Mouse (Mus musculus): ENCODE measurements around the gene Mvb12b. TPM values are rescaled to one million over a fixed set of nuclear protein-coding genes. Genes with fewer than 3 reads are reported as not detected.

Gene Mvb12b
- total and polyA plus RNA-seq, 2 experiments from 2014 or later: 68.1 to 155 TPM

- Histone ChIP-seq H3K4me3 (ENCODE audit: low read depth, low read length) (no peak overlapping the region), H3K9me3 (ENCODE audit: low read length) (no peaks in the 10 kb centered on the region), H3K36me3 (ENCODE audit: insufficient read depth, low read length) (peaks cover 5% of the 10 kb centered on the region), H3K4me2 (ENCODE audit: low read depth, low read length, poor library complexity, severe bottlenecking) (no peak overlapping the region), H3K4me1 (ENCODE audit: insufficient read depth, low read length) (peaks cover 7% of the 10 kb centered on the region; the same call in 1 of the 2 replicates), H3K9ac (replicated peaks; ENCODE audit: low read length, poor library complexity, severe bottlenecking) (no peak overlapping the region), H3K27ac (ENCODE audit: low read depth, low read length) (0 out of 2 replicates have a peak overlapping the region, but pooled peaks have one; percentile 33), H3K27me3 (ENCODE audit: insufficient read depth, low read length) (no peaks in the 10 kb centered on the region)
- ATAC-seq (ENCODE audit: low FRiP score): no peak
- WGBS: 51% methylated on average over 9 of the region's 9 CpGs
- no peak for TF ChIP-seq CTCF (IDR thresholded peaks at IDR 0.05)
- peak; percentile 66 for DNase-seq (ENCODE audit: low spot score)
These were observed 93.3 kb downstream of the Mvb12b start for GRCm38 (mm10) chr2:33794483-33794882.

DNA sequence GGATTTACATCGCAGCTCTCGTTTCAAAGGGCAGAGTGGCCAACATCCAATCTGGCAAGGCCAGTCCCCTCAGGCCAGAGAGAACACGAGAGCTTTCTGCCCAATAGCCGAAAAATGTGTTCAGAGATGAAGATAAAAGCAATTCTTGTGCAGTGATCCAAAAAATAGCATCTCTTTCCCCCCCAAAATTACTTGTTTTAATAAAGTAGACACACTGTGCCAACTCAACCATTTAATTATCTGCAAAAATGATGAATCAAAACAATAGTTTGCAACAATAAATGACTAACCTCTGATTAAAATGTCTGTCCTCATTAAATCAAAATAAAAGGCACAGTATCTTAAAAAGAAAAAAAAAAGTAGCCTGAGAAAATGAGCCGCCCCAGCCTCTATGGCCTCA lies 97.4 kb downstream of the Mvb12b start:
- Histone ChIP-seq H3K9ac (replicated peaks; ENCODE audit: low read length, poor library complexity, severe bottlenecking) (no peak overlapping the region), H3K27ac (ENCODE audit: low read depth, low read length) (no peak overlapping the region), H3K9me3 (ENCODE audit: low read length) (no peaks in the 10 kb centered on the region), H3K4me2 (ENCODE audit: low read depth, low read length, poor library complexity, severe bottlenecking) (no peak overlapping the region), H3K27me3 (ENCODE audit: insufficient read depth, low read length) (no peaks in the 10 kb centered on the region), H3K36me3 (ENCODE audit: insufficient read depth, low read length) (peaks cover 3% of the 10 kb centered on the region; the same call in 1 of the 2 replicates), H3K4me3 (ENCODE audit: low read depth, low read length) (no peak overlapping the region), H3K4me1 (ENCODE audit: insufficient read depth, low read length) (peaks cover 5% of the 10 kb centered on the region; the same call in 1 of the 2 replicates)
- no peak for TF ChIP-seq CTCF (IDR thresholded peaks at IDR 0.05)
- 44% methylated on average over 5 of the region's 5 CpGs for WGBS
- DNase-seq (ENCODE audit: low spot score): no peak
- no peak for ATAC-seq (ENCODE audit: low FRiP score)

DNA sequence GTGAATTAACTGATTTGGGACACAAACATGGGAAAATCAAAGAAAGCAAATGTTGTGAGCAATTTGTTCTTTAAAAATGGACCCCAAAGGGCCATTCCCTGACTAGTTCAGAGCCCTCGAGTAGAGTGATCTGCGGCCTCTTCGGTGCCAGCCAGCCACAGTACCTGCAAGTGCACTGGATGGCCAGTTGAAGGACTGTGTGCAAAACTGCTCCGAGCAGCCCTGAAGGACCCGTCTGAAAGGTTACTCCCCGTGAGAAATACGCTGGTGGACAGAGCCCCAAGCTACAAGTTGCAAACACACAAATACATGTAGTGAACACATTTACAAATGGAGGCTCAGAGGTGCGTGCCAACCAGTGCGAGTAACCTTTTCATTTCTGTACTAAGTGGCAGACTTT lies 98.0 kb downstream of the Mvb12b start:
- no peak overlapping the region for H3K9ac ChIP-seq (replicated peaks; ENCODE audit: low read length, poor library complexity, severe bottlenecking)
- H3K4me1 ChIP-seq (ENCODE audit: insufficient read depth, low read length): peaks cover 6% of the 10 kb centered on the region; the same call in 1 of the 2 replicates
- DNase-seq (ENCODE audit: low spot score) (no peak), ATAC-seq (ENCODE audit: low FRiP score) (0 out of 2 replicates have a peak, but pooled peaks have one; percentile 13)
- peaks cover 3% of the 10 kb centered on the region; the same call in 1 of the 2 replicates for H3K36me3 ChIP-seq (ENCODE audit: insufficient read depth, low read length)
- no peak for TF ChIP-seq CTCF (IDR thresholded peaks at IDR 0.05)
- no peak overlapping the region for H3K4me3 ChIP-seq (ENCODE audit: low read depth, low read length)
- 37% methylated on average over 9 of the region's 9 CpGs for WGBS
- H3K4me2 ChIP-seq (ENCODE audit: low read depth, low read length, poor library complexity, severe bottlenecking): no peak overlapping the region
- H3K27me3 ChIP-seq (ENCODE audit: insufficient read depth, low read length): no peaks in the 10 kb centered on the region
- H3K27ac ChIP-seq (ENCODE audit: low read depth, low read length): peak overlapping the region; percentile 68
- H3K9me3 ChIP-seq (ENCODE audit: low read length): no peaks in the 10 kb centered on the region

GRCm38 (mm10) chr2:33789279-33789678 lies 98.5 kb downstream of the Mvb12b start:
- Histone ChIP-seq H3K9me3 (ENCODE audit: low read length) (no peaks in the 10 kb centered on the region), H3K27ac (ENCODE audit: low read depth, low read length) (peak overlapping the region; percentile 68), H3K4me2 (ENCODE audit: low read depth, low read length, poor library complexity, severe bottlenecking) (no peak overlapping the region), H3K4me1 (ENCODE audit: insufficient read depth, low read length) (peaks cover 6% of the 10 kb centered on the region; the same call in 1 of the 2 replicates), H3K36me3 (ENCODE audit: insufficient read depth, low read length) (peaks cover 3% of the 10 kb centered on the region; the same call in 1 of the 2 replicates), H3K27me3 (ENCODE audit: insufficient read depth, low read length) (no peaks in the 10 kb centered on the region), H3K4me3 (ENCODE audit: low read depth, low read length) (no peak overlapping the region), H3K9ac (replicated peaks; ENCODE audit: low read length, poor library complexity, severe bottlenecking) (no peak overlapping the region)
- TF ChIP-seq CTCF (IDR thresholded peaks at IDR 0.05): no peak
- DNase-seq (ENCODE audit: low spot score) (no peak), ATAC-seq (ENCODE audit: low FRiP score) (peak; percentile 50; the same call in 1 of the 2 replicates)
- 25% methylated on average over 6 of the region's 6 CpGs for WGBS

DNA sequence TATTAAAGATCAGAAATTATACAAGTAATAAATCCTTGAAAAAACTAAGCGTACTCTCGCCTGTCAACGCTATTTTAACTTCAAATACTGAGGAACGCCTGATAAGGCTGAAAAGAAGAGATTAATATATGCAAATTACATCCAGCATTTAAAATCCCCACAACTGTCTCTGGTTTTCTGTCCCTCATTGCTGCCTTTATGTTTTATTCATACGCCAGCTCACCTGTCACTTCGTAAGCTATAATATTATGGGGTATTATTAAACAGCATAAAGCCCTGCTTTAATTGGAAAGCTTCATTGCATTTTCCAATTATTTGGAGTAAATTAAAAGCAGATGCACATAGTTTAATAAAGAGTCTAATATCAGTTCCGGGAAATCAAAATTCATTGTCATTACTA lies 98.9 kb downstream of the Mvb12b start:
- Histone ChIP-seq H3K4me1 (ENCODE audit: insufficient read depth, low read length) (peaks cover 6% of the 10 kb centered on the region; the same call in 1 of the 2 replicates), H3K9me3 (ENCODE audit: low read length) (no peaks in the 10 kb centered on the region), H3K27ac (ENCODE audit: low read depth, low read length) (peak overlapping the region; percentile 38; the same call in 1 of the 2 replicates), H3K9ac (replicated peaks; ENCODE audit: low read length, poor library complexity, severe bottlenecking) (no peak overlapping the region), H3K4me3 (ENCODE audit: low read depth, low read length) (no peak overlapping the region), H3K4me2 (ENCODE audit: low read depth, low read length, poor library complexity, severe bottlenecking) (no peak overlapping the region), H3K36me3 (ENCODE audit: insufficient read depth, low read length) (peaks cover 3% of the 10 kb centered on the region; the same call in 1 of the 2 replicates), H3K27me3 (ENCODE audit: insufficient read depth, low read length) (no peaks in the 10 kb centered on the region)
- TF ChIP-seq CTCF (IDR thresholded peaks at IDR 0.05): no peak
- DNase-seq (ENCODE audit: low spot score): no peak
- WGBS: 40% methylated on average over 7 of the region's 7 CpGs
- no peak for ATAC-seq (ENCODE audit: low FRiP score)

DNA sequence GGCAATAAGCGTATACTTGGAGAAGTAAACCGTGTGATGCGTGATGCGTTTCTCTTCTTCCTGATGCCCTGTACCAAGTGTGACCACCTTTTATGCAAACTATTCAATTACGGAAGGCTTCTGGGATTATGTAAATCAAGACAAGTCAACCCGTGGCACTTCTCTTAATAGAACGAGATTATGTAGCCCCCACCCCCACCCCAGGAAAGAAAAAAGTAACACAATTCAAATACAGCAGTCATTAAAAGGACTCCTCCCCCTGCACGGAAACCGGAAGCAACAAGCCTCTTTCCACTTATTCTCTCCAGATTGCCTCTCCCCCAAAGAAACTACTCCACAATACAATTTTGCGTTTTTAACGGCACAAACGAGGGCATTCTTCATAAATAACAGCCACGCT lies 99.6 kb downstream of the Mvb12b start:
- Histone ChIP-seq H3K36me3 (ENCODE audit: insufficient read depth, low read length) (peaks cover 3% of the 10 kb centered on the region; the same call in 1 of the 2 replicates), H3K9me3 (ENCODE audit: low read length) (no peaks in the 10 kb centered on the region), H3K9ac (replicated peaks; ENCODE audit: low read length, poor library complexity, severe bottlenecking) (no peak overlapping the region), H3K4me2 (ENCODE audit: low read depth, low read length, poor library complexity, severe bottlenecking) (no peak overlapping the region), H3K4me1 (ENCODE audit: insufficient read depth, low read length) (peaks cover 6% of the 10 kb centered on the region; the same call in 1 of the 2 replicates), H3K27me3 (ENCODE audit: insufficient read depth, low read length) (no peaks in the 10 kb centered on the region), H3K27ac (ENCODE audit: low read depth, low read length) (peak overlapping the region; percentile 59), H3K4me3 (ENCODE audit: low read depth, low read length) (no peak overlapping the region)
- ATAC-seq (ENCODE audit: low FRiP score): no peak
- TF ChIP-seq CTCF (IDR thresholded peaks at IDR 0.05): no peak
- no peak for DNase-seq (ENCODE audit: low spot score)
- 26% methylated on average over 13 of the region's 13 CpGs for WGBS

Data from midbrain, postnatal 0 days (tissue).